ENCODE assay signal across 8 mouse cellular contexts in the genomic region with DNA sequence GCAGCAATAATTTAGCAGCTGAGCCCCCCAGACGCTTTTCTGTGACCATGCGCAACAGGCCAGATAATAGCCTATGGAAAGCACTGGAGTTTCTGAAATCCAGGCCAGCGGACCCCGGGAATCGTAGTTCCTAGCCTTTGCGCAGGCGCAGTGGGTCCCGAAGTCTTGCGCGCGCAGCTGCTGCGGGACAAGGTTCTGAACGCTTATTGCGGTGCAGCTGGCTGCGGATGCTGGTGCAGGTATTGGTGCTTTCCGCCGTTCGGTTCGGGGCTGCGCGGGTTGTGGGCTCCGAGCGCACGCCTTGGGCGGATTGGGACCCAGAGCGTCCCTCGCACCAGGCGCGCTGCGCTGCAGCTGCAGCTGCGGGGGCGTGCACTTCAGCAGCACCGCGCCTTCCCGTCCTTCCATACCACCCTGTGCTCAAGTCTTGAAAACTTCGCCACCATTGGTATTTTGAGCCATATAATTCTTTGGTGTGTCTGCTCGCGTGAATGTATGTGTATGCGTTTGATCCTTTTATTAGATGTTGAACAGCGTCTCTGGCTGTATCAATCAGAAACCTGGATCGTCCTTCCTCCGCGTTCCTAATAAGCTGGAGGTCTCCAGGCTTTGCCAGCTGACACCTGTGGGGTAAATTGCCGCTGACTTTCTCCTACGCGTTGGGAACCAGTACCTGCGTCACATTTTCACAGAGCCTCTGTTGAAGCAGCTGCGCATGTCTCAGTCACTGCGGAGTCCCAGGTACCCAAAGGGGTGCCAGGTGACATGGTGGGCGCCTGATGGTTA. TPM values are rescaled to one million over a fixed set of nuclear protein-coding genes. Genes with fewer than 3 reads are reported as not detected.
DNase-seq lines count a peak whose midpoint lies in the region; ATAC-seq lines count a peak whose summit lies in the region.

A gene (plus strand): TSS at position 209 of the 786 bp plus-strand sequence.

- 3% methylated on average over 50 of the region's 50 CpGs for WGBS in macrophage (ENCODE audit: missing documents)

- peak within 1 kb of the TSS; percentile 14; the same call in 1 of the 2 replicates for H3K4me3 ChIP-seq in macrophage (ENCODE audit: inconsistent target)

- ATAC-seq in inflammation-experienced regulatory T-cells, adult 6 months: peak; percentile 65

- no peaks in the 10 kb centered on the region for H3K79me2 ChIP-seq in macrophage (ENCODE audit: inconsistent target)

- no peak within 1 kb of the TSS for H3K27ac ChIP-seq in macrophage

- no peaks in the 10 kb centered on the region for H3K36me3 ChIP-seq in macrophage (ENCODE audit: inconsistent target)

- DNase-seq in adrenal gland, adult 18-20 months (ENCODE audit: low spot score in 2 of 2): peak; percentile 70 to 72
- DNase-seq in embryo, embryonic 10 days (ENCODE audit: low spot score): peak; percentile 96
- DNase-seq in gastrocnemius, postnatal 25 days: peak; percentile 24
- peak; percentile 88 to 91 for DNase-seq in left cerebral cortex, adult 8-10 months (ENCODE audit: low spot score in 2 of 2)
- peak; percentile 93 for DNase-seq in right cerebral cortex, adult 18-20 months
- peak; percentile 45 to 72 for DNase-seq in urinary bladder, adult 18-20 months (ENCODE audit: low spot score in 2 of 2)

RNA-seq across cellular contexts. Expression of the gene that starts here (rescaled TPM):
- total RNA-seq in adrenal gland, adult 18-20 months (2021): 1 to 10 TPM; 2.6 to 3.7 TPM
- not detected for total RNA-seq in gastrocnemius, postnatal 25 days (2021)
- polyA plus RNA-seq in inflammation-experienced regulatory T-cells, adult 6 months (2017; shearing (Covaris generic)): not detected
- 10 to 100 TPM; 67.4 to 79.1 (median 70.4) TPM for total RNA-seq in left cerebral cortex, adult 8-10 months (2022)
- under 1 TPM in 1 of 26 experiments, not detected in 25; 0.28 TPM for total RNA-seq in macrophage (2018; cell fraction: chromatin; rRNA removed)
- not detected for total RNA-seq in macrophage (2018; cell fraction: cytosol; rRNA removed)
- not detected for total RNA-seq in macrophage (2018; cell fraction: nucleus; rRNA removed)
- polyA plus RNA-seq in macrophage (2018): not detected in 3 replicates

Comparison
In these comparisons a context has a peak if more than half of its experiments do, and no peak if none do; other contexts are left out.
1. RNA of the gene that starts here (total RNA-seq): 67.4 to 79.1 TPM in left cerebral cortex, adult 8-10 months; 2.6 to 3.7 TPM in adrenal gland, adult 18-20 months and not detected in gastrocnemius, postnatal 25 days; every median in the first group is over 10 times any median in the second.
2. Peak in DNase-seq in gastrocnemius, postnatal 25 days; RNA of the gene not detected or under 1 TPM.
3. Peak in ATAC-seq in inflammation-experienced regulatory T-cells, adult 6 months; RNA of the gene not detected or under 1 TPM.
4. DNase-seq: peak in every context shown above with its lines; median percentile 96 in embryo, embryonic 10 days; 93 in right cerebral cortex, adult 18-20 months; 90 in left cerebral cortex, adult 8-10 months; 71 in adrenal gland, adult 18-20 months; 58 in urinary bladder, adult 18-20 months; 24 in gastrocnemius, postnatal 25 days.